Mouse (Mus musculus) heart, embryonic 13.5 days (tissue): ENCODE results near the gene Scly. TPM values are rescaled to one million over a fixed set of nuclear protein-coding genes. Genes with fewer than 3 reads are reported as not detected.

Source experiments
- ATAC-seq: fragments of 200-750 bp; cut with Nextera tagmentation; 2 replicates; pipeline ENCODE4 v1.8.0; 2017; ENCODE audit warnings: moderate TSS enrichment; ENCODE audit not compliant: insufficient number of reproducible peaks, low FRiP score, low TSS enrichment; ENCODE audit errors: extremely low read depth
- H3K27ac ChIP-seq: fragments of 300-500 bp; sonication (generic); replicated peaks from 2 replicates; pipeline ENCODE4 v1.5.1; 2015; ENCODE audit warnings: moderate library complexity, mild to moderate bottlenecking, inconsistent platforms
- H3K27me3 ChIP-seq: fragments of 300-500 bp; sonication (generic); replicated peaks from 2 replicates; pipeline ENCODE4 v1.6.1; 2015; ENCODE audit warnings: mild to moderate bottlenecking, inconsistent platforms
- H3K36me3 ChIP-seq: fragments of 300-500 bp; sonication (generic); 2 replicates; pipeline ENCODE4 v1.6.1; 2015; ENCODE audit warnings: mild to moderate bottlenecking, inconsistent platforms
- H3K4me1 ChIP-seq: fragments of 300-500 bp; sonication (generic); 2 replicates; pipeline ENCODE4 v1.6.1; 2015; ENCODE audit warnings: inconsistent platforms
- H3K4me2 ChIP-seq: fragments of 300-500 bp; sonication (generic); 2 replicates; pipeline ENCODE4 v1.6.1; 2015; ENCODE audit warnings: inconsistent platforms, mild to moderate bottlenecking, moderate library complexity
- H3K4me3 ChIP-seq: fragments of 300-500 bp; sonication (generic); 2 replicates; pipeline ENCODE4 v1.5.1; 2015; ENCODE audit warnings: moderate library complexity, mild to moderate bottlenecking, inconsistent platforms
- H3K9ac ChIP-seq: fragments of 300-500 bp; sonication (generic); 2 replicates; pipeline ENCODE4 v1.6.1; 2015; ENCODE audit warnings: inconsistent platforms, mild to moderate bottlenecking, moderate library complexity
- H3K9me3 ChIP-seq: fragments of 300-500 bp; sonication (generic); 2 replicates; pipeline ENCODE4 v1.6.1; 2016; ENCODE audit warnings: inconsistent platforms
- WGBS: fragments of 180-500 bp; shearing (Covaris S2); methylation state at CpG from one replicate; pipeline ENCODE4 v1.1.7; 2015; ENCODE audit warnings: mixed read lengths; 5-methylcytosine and 5-hydroxymethylcytosine counted together
- polyA plus RNA-seq: library from polyadenylated mRNA; unstranded; fragments of >200 nt; fragmentation: Nextera tagmentation; extraction: Ambion mirVana; gene quantifications from 2 replicates; pipeline ENCODE4 v1.2.1, GENCODE M21; 2015

Gene Scly
- polyA plus RNA-seq, 1 experiment from 2014 or later, result 12.6 TPM

GRCm38 (mm10) chr1:91301206-91301920 lies 3.2 kb downstream of the Scly start:
- ATAC-seq, result no peak
- no peaks in the 10 kb centered on the region for H3K9me3 ChIP-seq
- H3K27ac ChIP-seq, result no peak overlapping the region
- H3K9ac ChIP-seq, result no peak overlapping the region
- peaks cover 18% of the 10 kb centered on the region for H3K4me1 ChIP-seq
- H3K4me3 ChIP-seq, result no peak overlapping the region
- no peak overlapping the region for H3K4me2 ChIP-seq
- WGBS, result 81% methylated on average over 3 of the region's 3 CpGs
- peaks cover 41% of the 10 kb centered on the region for H3K36me3 ChIP-seq
- H3K27me3 ChIP-seq, result no peaks in the 10 kb centered on the region

GRCm38 (mm10) chr1:91302021-91302420 lies 3.9 kb downstream of the Scly start:
- Histone ChIP-seq H3K4me1 (peaks cover 18% of the 10 kb centered on the region), H3K4me3 (no peak overlapping the region), H3K36me3 (peaks cover 47% of the 10 kb centered on the region), H3K9me3 (no peaks in the 10 kb centered on the region), H3K4me2 (no peak overlapping the region), H3K27ac (no peak overlapping the region), H3K9ac (no peak overlapping the region), H3K27me3 (no peaks in the 10 kb centered on the region)
- no peak for ATAC-seq
- WGBS, result 86% methylated on average over 3 of the region's 3 CpGs

GRCm38 (mm10) chr1:91304621-91305020 lies 6.5 kb downstream of the Scly start:
- H3K36me3 ChIP-seq, result peaks cover 73% of the 10 kb centered on the region
- H3K9me3 ChIP-seq, result no peaks in the 10 kb centered on the region
- ATAC-seq, result no peak
- no peak overlapping the region for H3K4me2 ChIP-seq
- H3K9ac ChIP-seq, result no peak overlapping the region
- peaks cover 4% of the 10 kb centered on the region; the same call in 1 of the 2 replicates for H3K4me1 ChIP-seq
- H3K27ac ChIP-seq, result no peak overlapping the region
- 87% methylated on average over 4 of the region's 4 CpGs for WGBS
- H3K27me3 ChIP-seq, result no peaks in the 10 kb centered on the region
- H3K4me3 ChIP-seq, result no peak overlapping the region

GRCm38 (mm10) chr1:91309366-91310085 lies 11.4 kb downstream of the Scly start:
- no peak overlapping the region for H3K9ac ChIP-seq
- H3K4me2 ChIP-seq, result no peak overlapping the region
- no peak overlapping the region for H3K4me3 ChIP-seq
- H3K36me3 ChIP-seq, result peaks cover 84% of the 10 kb centered on the region
- 86% methylated on average over 13 of the region's 13 CpGs for WGBS
- 0 out of 2 replicates have a peak, but pooled peaks cover 5% of the 10 kb centered on the region for H3K9me3 ChIP-seq
- no peak for ATAC-seq
- peaks cover 16% of the 10 kb centered on the region for H3K4me1 ChIP-seq
- H3K27me3 ChIP-seq, result no peaks in the 10 kb centered on the region
- no peak overlapping the region for H3K27ac ChIP-seq

GRCm38 (mm10) chr1:91312273-91312672 lies 14.1 kb downstream of the Scly start:
- Histone ChIP-seq H3K4me3 (no peak overlapping the region), H3K27me3 (no peaks in the 10 kb centered on the region), H3K9ac (no peak overlapping the region), H3K36me3 (peaks cover 59% of the 10 kb centered on the region), H3K27ac (no peak overlapping the region), H3K4me2 (no peak overlapping the region), H3K9me3 (0 out of 2 replicates have a peak, but pooled peaks cover 5% of the 10 kb centered on the region), H3K4me1 (peaks cover 23% of the 10 kb centered on the region)
- 69% methylated on average over 4 of the region's 4 CpGs for WGBS
- ATAC-seq, result no peak

- ATAC-seq, result no peak
- peak overlapping the region; percentile 84 for H3K27ac ChIP-seq
Observed at GRCm38 (mm10) chr1:91313251-91313650, 15.1 kb downstream of the Scly start.

GRCm38 (mm10) chr1:91317656-91318055 lies 19.5 kb downstream of the Scly start:
- Histone ChIP-seq H3K4me1 (peaks cover 51% of the 10 kb centered on the region), H3K4me3 (no peak overlapping the region), H3K36me3 (peaks cover 6% of the 10 kb centered on the region; the same call in 1 of the 2 replicates), H3K27ac (peak overlapping the region; percentile 12; the same call in 1 of the 2 replicates), H3K27me3 (no peaks in the 10 kb centered on the region; the same call in 1 of the 2 replicates), H3K9me3 (no peaks in the 10 kb centered on the region), H3K9ac (no peak overlapping the region), H3K4me2 (no peak overlapping the region)
- 73% methylated on average over 6 of the region's 6 CpGs for WGBS
- no peak for ATAC-seq

More at GRCm38 (mm10) chr1:91313251-91313650, 15.1 kb downstream of the Scly start:
- H3K36me3 ChIP-seq, result peaks cover 49% of the 10 kb centered on the region
- H3K9me3 ChIP-seq, result 0 out of 2 replicates have a peak, but pooled peaks cover 5% of the 10 kb centered on the region
- H3K4me2 ChIP-seq, result peak overlapping the region; percentile 31
- no peaks in the 10 kb centered on the region for H3K27me3 ChIP-seq
- peak overlapping the region; percentile 33 for H3K9ac ChIP-seq
- no peak overlapping the region for H3K4me3 ChIP-seq
- H3K4me1 ChIP-seq, result peaks cover 33% of the 10 kb centered on the region
- WGBS, result 34% methylated on average over 5 of the region's 5 CpGs

GRCm38 (mm10) chr1:91321760-91322438 lies 23.8 kb downstream of the Scly start, which contains the start of gene Espnl:
Gene Espnl (plus strand): TSS chr1:91322075.
- H3K27me3 ChIP-seq, result peaks cover 10% of the 10 kb centered on the region; the same call in 1 of the 2 replicates
- H3K36me3 ChIP-seq, result no peaks in the 10 kb centered on the region
- peak within 1 kb of the TSS; percentile 48 for H3K27ac ChIP-seq
- H3K4me1 ChIP-seq, result peaks cover 32% of the 10 kb centered on the region
- H3K4me2 ChIP-seq, result peak within 1 kb of the TSS; percentile 36
- no peak within 1 kb of the TSS for H3K4me3 ChIP-seq
- no peaks in the 10 kb centered on the region for H3K9me3 ChIP-seq
- ATAC-seq, result no peak; the same call in 1 of the 2 replicates
- peak within 1 kb of the TSS; percentile 64 for H3K9ac ChIP-seq
- 38% methylated on average over 19 of the region's 19 CpGs for WGBS

- Histone ChIP-seq H3K4me3 (no peak overlapping the region), H3K27me3 (peaks cover 15% of the 10 kb centered on the region; the same call in 1 of the 2 replicates), H3K9me3 (no peaks in the 10 kb centered on the region), H3K27ac (no peak overlapping the region), H3K4me1 (peaks cover 13% of the 10 kb centered on the region), H3K4me2 (no peak overlapping the region), H3K36me3 (no peaks in the 10 kb centered on the region), H3K9ac (no peak overlapping the region)
- no peak for ATAC-seq
- 67% methylated on average over 2 of the region's 2 CpGs for WGBS
Observed at GRCm38 (mm10) chr1:91324646-91325045, 26.5 kb downstream of the Scly start.

- no peak for ATAC-seq
- Histone ChIP-seq H3K36me3 (no peaks in the 10 kb centered on the region), H3K4me1 (peaks cover 13% of the 10 kb centered on the region), H3K9me3 (no peaks in the 10 kb centered on the region), H3K9ac (no peak overlapping the region), H3K27me3 (peaks cover 18% of the 10 kb centered on the region; the same call in 1 of the 2 replicates), H3K27ac (no peak overlapping the region), H3K4me3 (no peak overlapping the region), H3K4me2 (no peak overlapping the region)
- 58% methylated on average over 4 of the region's 4 CpGs for WGBS
Observed at GRCm38 (mm10) chr1:91325488-91326042, 27.4 kb downstream of the Scly start.

GRCm38 (mm10) chr1:91332102-91332501 lies 34.0 kb downstream of the Scly start:
- H3K4me3 ChIP-seq, result no peak overlapping the region
- no peak for ATAC-seq
- no peaks in the 10 kb centered on the region for H3K36me3 ChIP-seq
- 56% methylated on average over 4 of the region's 4 CpGs for WGBS
- peaks cover 26% of the 10 kb centered on the region for H3K4me1 ChIP-seq
- no peak overlapping the region for H3K9ac ChIP-seq
- no peaks in the 10 kb centered on the region for H3K9me3 ChIP-seq
- no peak overlapping the region for H3K27ac ChIP-seq
- H3K27me3 ChIP-seq, result peaks cover 10% of the 10 kb centered on the region; the same call in 1 of the 2 replicates
- H3K4me2 ChIP-seq, result no peak overlapping the region
